Mouse (Mus musculus) embryonic facial prominence, embryonic 11.5 days (tissue): ENCODE results near the gene Ptpn9. TPM values are rescaled to one million over a fixed set of nuclear protein-coding genes. Genes with fewer than 3 reads are reported as not detected.

ENCODE experiments used
- ATAC-seq: fragments of 200-750 bp; cut with Nextera tagmentation; replicated peaks from 2 replicates; pipeline ENCODE4 v1.8.0; 2017; ENCODE audit warnings: low read depth; ENCODE audit not compliant: insufficient number of reproducible peaks, low FRiP score, low TSS enrichment
- DNase-seq: peaks from one replicate; pipeline ENCODE4 v3.0.0-alpha.2; 2015; ENCODE audit warnings: low spot score
- H3K27ac ChIP-seq: fragments of 300-500 bp; sonication (generic); replicated peaks from 2 replicates; pipeline ENCODE4 v1.5.1; 2014; ENCODE audit warnings: mild to moderate bottlenecking, low read depth, low read length, control low read depth
- H3K27me3 ChIP-seq: fragments of 300-500 bp; sonication (generic); 2 replicates; pipeline ENCODE4 v1.6.1; 2014; ENCODE audit warnings: mild to moderate bottlenecking, low read length, moderate library complexity, mixed read lengths; ENCODE audit not compliant: control insufficient read depth, insufficient read depth
- H3K36me3 ChIP-seq: fragments of 300-500 bp; sonication (generic); replicated peaks from 2 replicates; pipeline ENCODE4 v1.6.1; 2014; ENCODE audit warnings: low read depth, mild to moderate bottlenecking, low read length, moderate library complexity, mixed read lengths; ENCODE audit not compliant: control insufficient read depth, insufficient read depth
- H3K4me1 ChIP-seq: fragments of 300-500 bp; sonication (generic); 2 replicates; pipeline ENCODE4 v1.6.1; 2014; ENCODE audit warnings: low read length, mixed read lengths; ENCODE audit not compliant: control insufficient read depth, insufficient read depth
- H3K4me2 ChIP-seq: fragments of 300-500 bp; sonication (generic); 2 replicates; pipeline ENCODE4 v1.6.1; 2014; ENCODE audit warnings: low read depth, mild to moderate bottlenecking, control low read depth, low read length, moderate library complexity
- H3K4me3 ChIP-seq: fragments of 300-500 bp; sonication (generic); 2 replicates; pipeline ENCODE4 v1.5.1; 2014; ENCODE audit warnings: low read depth, low read length, control low read depth
- H3K9ac ChIP-seq: fragments of 300-500 bp; sonication (generic); replicated peaks from 2 replicates; pipeline ENCODE4 v1.6.1; 2014; ENCODE audit warnings: mild to moderate bottlenecking, control low read depth, low read length
- H3K9me3 ChIP-seq: fragments of 300-500 bp; sonication (generic); replicated peaks from 2 replicates; pipeline ENCODE4 v1.6.1; 2016; ENCODE audit warnings: mild to moderate bottlenecking, low read length, inconsistent platforms, mixed read lengths; ENCODE audit not compliant: control insufficient read depth
- WGBS: fragments of 180-500 bp; shearing (Covaris S2); extraction: QIAGEN DNeasy Blood & Tissue Kit; methylation state at CpG from one replicate; pipeline ENCODE4 v1.1.7; 2014; 5-methylcytosine and 5-hydroxymethylcytosine counted together
- polyA plus RNA-seq: library from polyadenylated mRNA; unstranded; fragments of >200 nt; fragmentation: Nextera tagmentation; extraction: Ambion mirVana; gene quantifications from 2 replicates; pipeline ENCODE4 v1.2.1, GENCODE M21; 2014

The Ptpn9 gene
- polyA plus RNA-seq, 1 experiment from 2014 or later: 38.9 TPM

GRCm38 (mm10) chr9:56958689-56959088 is 36.0 kb upstream of the Ptpn9 start:
- 88% methylated on average over 2 of the region's 2 CpGs for WGBS
- Histone ChIP-seq H3K9ac (no peak overlapping the region), H3K9me3 (no peaks in the 10 kb centered on the region), H3K36me3 (no peaks in the 10 kb centered on the region), H3K27me3 (no peaks in the 10 kb centered on the region), H3K4me2 (no peak overlapping the region), H3K27ac (no peak overlapping the region), H3K4me1 (no peaks in the 10 kb centered on the region), H3K4me3 (no peak overlapping the region)
- DNase-seq: no peak
- ATAC-seq: no peak

- over 99% methylated on average over 3 of the region's 3 CpGs for WGBS
- ATAC-seq (no peak), DNase-seq (no peak)
- H3K27me3 ChIP-seq: no peaks in the 10 kb centered on the region
- H3K36me3 ChIP-seq: no peaks in the 10 kb centered on the region; the same call in 1 of the 2 replicates
- H3K27ac ChIP-seq: no peak overlapping the region
- no peak overlapping the region for H3K4me2 ChIP-seq
- no peaks in the 10 kb centered on the region for H3K9me3 ChIP-seq
- H3K4me3 ChIP-seq: no peak overlapping the region
- no peaks in the 10 kb centered on the region for H3K4me1 ChIP-seq
- H3K9ac ChIP-seq: no peak overlapping the region
Measured at GRCm38 (mm10) chr9:56961591-56961990, 33.1 kb upstream of the Ptpn9 start.

- 78% methylated on average over 2 of the region's 2 CpGs for WGBS
- H3K4me2 ChIP-seq: no peak overlapping the region
- no peaks in the 10 kb centered on the region for H3K36me3 ChIP-seq
- no peaks in the 10 kb centered on the region for H3K9me3 ChIP-seq
- H3K4me1 ChIP-seq: no peaks in the 10 kb centered on the region
- no peaks in the 10 kb centered on the region for H3K27me3 ChIP-seq
- no peak overlapping the region for H3K9ac ChIP-seq
- H3K27ac ChIP-seq: no peak overlapping the region
- ATAC-seq (no peak), DNase-seq (no peak)
- no peak overlapping the region for H3K4me3 ChIP-seq
Measured at GRCm38 (mm10) chr9:56970158-56970557, 24.6 kb upstream of the Ptpn9 start.

GRCm38 (mm10) chr9:56973960-56974524 is 20.7 kb upstream of the Ptpn9 start:
- Histone ChIP-seq H3K36me3 (no peaks in the 10 kb centered on the region), H3K4me2 (no peak overlapping the region), H3K4me1 (no peaks in the 10 kb centered on the region), H3K4me3 (no peak overlapping the region), H3K27ac (no peak overlapping the region), H3K27me3 (no peaks in the 10 kb centered on the region), H3K9ac (no peak overlapping the region), H3K9me3 (no peaks in the 10 kb centered on the region)
- 86% methylated on average over 7 of the region's 8 CpGs for WGBS
- DNase-seq: no peak
- no peak for ATAC-seq

- no peaks in the 10 kb centered on the region for H3K27me3 ChIP-seq
- no peak overlapping the region for H3K27ac ChIP-seq
- H3K9me3 ChIP-seq: no peaks in the 10 kb centered on the region
- no peaks in the 10 kb centered on the region for H3K36me3 ChIP-seq
- H3K4me2 ChIP-seq: no peak overlapping the region
- H3K9ac ChIP-seq: no peak overlapping the region
- WGBS: 81% methylated on average over 3 of the region's 3 CpGs
- DNase-seq: no peak
- no peak for ATAC-seq
- H3K4me3 ChIP-seq: no peak overlapping the region
- no peaks in the 10 kb centered on the region for H3K4me1 ChIP-seq
Measured at GRCm38 (mm10) chr9:56975199-56975598, 19.5 kb upstream of the Ptpn9 start.

GRCm38 (mm10) chr9:56980186-56980585 is 14.5 kb upstream of the Ptpn9 start:
- no peak for ATAC-seq
- no peaks in the 10 kb centered on the region for H3K27me3 ChIP-seq
- H3K4me3 ChIP-seq: no peak overlapping the region

GRCm38 (mm10) chr9:56981502-56981901 is 13.2 kb upstream of the Ptpn9 start:
- no peak for ATAC-seq
- Histone ChIP-seq H3K9ac (no peak overlapping the region), H3K4me1 (no peaks in the 10 kb centered on the region), H3K27me3 (no peaks in the 10 kb centered on the region), H3K36me3 (no peaks in the 10 kb centered on the region), H3K9me3 (no peaks in the 10 kb centered on the region), H3K4me3 (no peak overlapping the region), H3K4me2 (no peak overlapping the region), H3K27ac (no peak overlapping the region)
- DNase-seq: no peak
- 79% methylated on average over 1 of the region's 1 CpGs for WGBS

More at GRCm38 (mm10) chr9:56980186-56980585, 14.5 kb upstream of the Ptpn9 start:
- H3K9me3 ChIP-seq: no peaks in the 10 kb centered on the region
- no peak overlapping the region for H3K4me2 ChIP-seq
- no peaks in the 10 kb centered on the region for H3K4me1 ChIP-seq
- no peak overlapping the region for H3K9ac ChIP-seq
- H3K27ac ChIP-seq: no peak overlapping the region
- no peaks in the 10 kb centered on the region for H3K36me3 ChIP-seq
- WGBS: 89% methylated on average over 6 of the region's 6 CpGs
- no peak for DNase-seq

GRCm38 (mm10) chr9:56995198-56996027 is 690 bp downstream of the Ptpn9 start:
- WGBS: under 1% methylated on average over 80 of the region's 80 CpGs
- peak overlapping the region; percentile 96 for H3K27ac ChIP-seq

More at GRCm38 (mm10) chr9:56995198-56996027, 690 bp downstream of the Ptpn9 start:
- ATAC-seq (peak; percentile 66), DNase-seq (peak; percentile 68)
- Histone ChIP-seq H3K4me1 (no peaks in the 10 kb centered on the region), H3K4me3 (peak overlapping the region; percentile 93), H3K9me3 (no peaks in the 10 kb centered on the region), H3K27me3 (no peaks in the 10 kb centered on the region), H3K36me3 (no peaks in the 10 kb centered on the region), H3K4me2 (peak overlapping the region; percentile 84), H3K9ac (peak overlapping the region; percentile 98)
